Mouse (Mus musculus): Measurements from ENCODE around the gene Npas3. TPM values are rescaled to one million over a fixed set of nuclear protein-coding genes. Genes with fewer than 3 reads are reported as not detected.

Gene Npas3
- polyA plus RNA-seq, 1 experiment from 2014 or later, result 4.5 TPM

DNA sequence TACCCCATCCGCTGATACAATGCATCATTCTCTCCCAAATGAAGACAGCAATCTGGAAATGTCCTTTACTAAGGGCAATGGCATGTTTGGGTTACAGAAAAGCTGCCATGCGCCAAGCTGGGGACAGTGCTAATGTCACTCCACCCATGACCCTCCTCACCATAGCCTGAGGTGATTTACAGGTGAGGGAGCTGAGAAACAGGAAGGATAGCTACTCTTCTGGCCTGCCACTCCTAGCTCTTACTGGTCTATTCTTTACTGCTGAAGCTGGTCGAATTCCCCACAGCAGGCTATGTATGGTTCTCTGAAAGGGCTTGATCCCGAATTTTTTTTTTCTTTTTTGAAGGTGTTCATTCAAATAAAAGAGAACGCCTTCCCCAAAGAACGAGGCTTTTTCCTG lies 798.3 kb downstream of the Npas3 start:
- H3K4me1 ChIP-seq (ENCODE audit: control insufficient read depth, insufficient read depth, low read length), result peaks cover 9% of the 10 kb centered on the region; the same call in 1 of the 2 replicates
- no peaks in the 10 kb centered on the region for H3K9me3 ChIP-seq (ENCODE audit: control insufficient read depth, low read depth, low read length)
- no peak overlapping the region for H3K4me2 ChIP-seq (replicated peaks; ENCODE audit: low read depth, low read length)
- H3K4me3 ChIP-seq (ENCODE audit: low read depth, low read length), result no peak overlapping the region
- no peaks in the 10 kb centered on the region for H3K36me3 ChIP-seq (ENCODE audit: control insufficient read depth, insufficient read depth, low read length)
- no peak overlapping the region for H3K27ac ChIP-seq (ENCODE audit: low read length)
- no peak for ATAC-seq (ENCODE audit: insufficient number of reproducible peaks, insufficient read depth, low FRiP score, low read depth)
- H3K27me3 ChIP-seq (ENCODE audit: control insufficient read depth, insufficient read depth, low read length), result no peaks in the 10 kb centered on the region
- no peak overlapping the region for H3K9ac ChIP-seq (replicated peaks; ENCODE audit: low read depth, low read length)
- 63% methylated on average over 6 of the region's 6 CpGs for WGBS

- 87% methylated on average over 5 of the region's 5 CpGs for WGBS
- ATAC-seq (ENCODE audit: insufficient number of reproducible peaks, insufficient read depth, low FRiP score, low read depth), result no peak
- Histone ChIP-seq H3K4me3 (ENCODE audit: low read depth, low read length) (no peak overlapping the region), H3K9me3 (ENCODE audit: control insufficient read depth, low read depth, low read length) (no peaks in the 10 kb centered on the region), H3K9ac (replicated peaks; ENCODE audit: low read depth, low read length) (no peak overlapping the region), H3K27ac (ENCODE audit: low read length) (no peak overlapping the region), H3K4me1 (ENCODE audit: control insufficient read depth, insufficient read depth, low read length) (peaks cover 2% of the 10 kb centered on the region; the same call in 1 of the 2 replicates), H3K4me2 (replicated peaks; ENCODE audit: low read depth, low read length) (no peak overlapping the region), H3K27me3 (ENCODE audit: control insufficient read depth, insufficient read depth, low read length) (no peaks in the 10 kb centered on the region), H3K36me3 (ENCODE audit: control insufficient read depth, insufficient read depth, low read length) (no peaks in the 10 kb centered on the region)
Observed at GRCm38 (mm10) chr12:54048126-54048525, 799.6 kb downstream of the Npas3 start.

- no peak overlapping the region for H3K9ac ChIP-seq (replicated peaks; ENCODE audit: low read depth, low read length)
- 83% methylated on average over 4 of the region's 4 CpGs for WGBS
- no peak overlapping the region for H3K4me3 ChIP-seq (ENCODE audit: low read depth, low read length)
- no peak overlapping the region for H3K27ac ChIP-seq (ENCODE audit: low read length)
- H3K27me3 ChIP-seq (ENCODE audit: control insufficient read depth, insufficient read depth, low read length), result no peaks in the 10 kb centered on the region
- no peaks in the 10 kb centered on the region for H3K4me1 ChIP-seq (ENCODE audit: control insufficient read depth, insufficient read depth, low read length)
- no peak overlapping the region for H3K4me2 ChIP-seq (replicated peaks; ENCODE audit: low read depth, low read length)
- no peaks in the 10 kb centered on the region for H3K36me3 ChIP-seq (ENCODE audit: control insufficient read depth, insufficient read depth, low read length)
- ATAC-seq (ENCODE audit: insufficient number of reproducible peaks, insufficient read depth, low FRiP score, low read depth), result no peak
- no peaks in the 10 kb centered on the region for H3K9me3 ChIP-seq (ENCODE audit: control insufficient read depth, low read depth, low read length)
Observed at GRCm38 (mm10) chr12:54049926-54050325, 801.4 kb downstream of the Npas3 start.

DNA sequence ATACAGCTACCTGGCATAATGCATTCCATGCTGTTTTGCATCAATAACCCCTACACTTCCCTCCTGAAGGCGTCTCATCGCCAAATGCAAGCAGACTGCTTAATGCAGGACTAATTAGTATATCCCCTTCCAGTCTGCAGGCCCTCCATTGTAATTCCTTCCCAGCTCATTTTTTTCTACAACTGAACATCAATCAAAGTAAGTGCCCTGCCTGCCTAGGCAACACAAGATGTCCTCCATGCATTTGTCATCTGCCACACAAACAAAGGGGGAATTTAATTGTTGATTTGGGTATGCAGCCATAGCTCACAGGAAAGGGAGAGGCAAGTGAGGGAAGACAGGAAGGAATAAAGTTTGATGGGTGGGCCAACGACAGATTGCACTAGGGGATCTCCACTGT lies 804.5 kb downstream of the Npas3 start:
- H3K4me1 ChIP-seq (ENCODE audit: control insufficient read depth, insufficient read depth, low read length), result no peaks in the 10 kb centered on the region
- H3K9ac ChIP-seq (replicated peaks; ENCODE audit: low read depth, low read length), result no peak overlapping the region
- no peaks in the 10 kb centered on the region for H3K9me3 ChIP-seq (ENCODE audit: control insufficient read depth, low read depth, low read length)
- no peak overlapping the region for H3K4me3 ChIP-seq (ENCODE audit: low read depth, low read length)
- no peak overlapping the region for H3K27ac ChIP-seq (ENCODE audit: low read length)
- no peak for ATAC-seq (ENCODE audit: insufficient number of reproducible peaks, insufficient read depth, low FRiP score, low read depth)
- 63% methylated on average over 3 of the region's 3 CpGs for WGBS
- no peaks in the 10 kb centered on the region for H3K36me3 ChIP-seq (ENCODE audit: control insufficient read depth, insufficient read depth, low read length)
- H3K4me2 ChIP-seq (replicated peaks; ENCODE audit: low read depth, low read length), result no peak overlapping the region
- no peaks in the 10 kb centered on the region for H3K27me3 ChIP-seq (ENCODE audit: control insufficient read depth, insufficient read depth, low read length)

GRCm38 (mm10) chr12:54053598-54053997 lies 805.1 kb downstream of the Npas3 start:
- Histone ChIP-seq H3K36me3 (ENCODE audit: control insufficient read depth, insufficient read depth, low read length) (no peaks in the 10 kb centered on the region), H3K4me1 (ENCODE audit: control insufficient read depth, insufficient read depth, low read length) (no peaks in the 10 kb centered on the region), H3K4me2 (replicated peaks; ENCODE audit: low read depth, low read length) (no peak overlapping the region), H3K27me3 (ENCODE audit: control insufficient read depth, insufficient read depth, low read length) (no peaks in the 10 kb centered on the region), H3K9me3 (ENCODE audit: control insufficient read depth, low read depth, low read length) (no peaks in the 10 kb centered on the region), H3K27ac (ENCODE audit: low read length) (no peak overlapping the region), H3K4me3 (ENCODE audit: low read depth, low read length) (no peak overlapping the region), H3K9ac (replicated peaks; ENCODE audit: low read depth, low read length) (no peak overlapping the region)
- ATAC-seq (ENCODE audit: insufficient number of reproducible peaks, insufficient read depth, low FRiP score, low read depth), result no peak
- 90% methylated on average over 6 of the region's 6 CpGs for WGBS

GRCm38 (mm10) chr12:54060732-54061131 lies 812.3 kb downstream of the Npas3 start:
- Histone ChIP-seq H3K9me3 (ENCODE audit: control insufficient read depth, low read depth, low read length) (no peaks in the 10 kb centered on the region), H3K4me2 (replicated peaks; ENCODE audit: low read depth, low read length) (no peak overlapping the region), H3K9ac (replicated peaks; ENCODE audit: low read depth, low read length) (no peak overlapping the region), H3K36me3 (ENCODE audit: control insufficient read depth, insufficient read depth, low read length) (no peaks in the 10 kb centered on the region), H3K4me3 (ENCODE audit: low read depth, low read length) (no peak overlapping the region), H3K27ac (ENCODE audit: low read length) (no peak overlapping the region), H3K27me3 (ENCODE audit: control insufficient read depth, insufficient read depth, low read length) (no peaks in the 10 kb centered on the region; the same call in 1 of the 2 replicates), H3K4me1 (ENCODE audit: control insufficient read depth, insufficient read depth, low read length) (no peaks in the 10 kb centered on the region)
- 10% methylated on average over 8 of the region's 8 CpGs for WGBS
- 0 out of 2 replicates have a peak, but pooled peaks have one; percentile 69 for ATAC-seq (ENCODE audit: insufficient number of reproducible peaks, insufficient read depth, low FRiP score, low read depth)

GRCm38 (mm10) chr12:54061168-54061567 lies 812.7 kb downstream of the Npas3 start:
- ATAC-seq (ENCODE audit: insufficient number of reproducible peaks, insufficient read depth, low FRiP score, low read depth), result no peak
- Histone ChIP-seq H3K27me3 (ENCODE audit: control insufficient read depth, insufficient read depth, low read length) (no peaks in the 10 kb centered on the region; the same call in 1 of the 2 replicates), H3K36me3 (ENCODE audit: control insufficient read depth, insufficient read depth, low read length) (no peaks in the 10 kb centered on the region), H3K4me3 (ENCODE audit: low read depth, low read length) (no peak overlapping the region), H3K9ac (replicated peaks; ENCODE audit: low read depth, low read length) (no peak overlapping the region), H3K4me1 (ENCODE audit: control insufficient read depth, insufficient read depth, low read length) (no peaks in the 10 kb centered on the region), H3K4me2 (replicated peaks; ENCODE audit: low read depth, low read length) (no peak overlapping the region), H3K9me3 (ENCODE audit: control insufficient read depth, low read depth, low read length) (no peaks in the 10 kb centered on the region), H3K27ac (ENCODE audit: low read length) (no peak overlapping the region)
- 49% methylated on average over 6 of the region's 6 CpGs for WGBS

DNA sequence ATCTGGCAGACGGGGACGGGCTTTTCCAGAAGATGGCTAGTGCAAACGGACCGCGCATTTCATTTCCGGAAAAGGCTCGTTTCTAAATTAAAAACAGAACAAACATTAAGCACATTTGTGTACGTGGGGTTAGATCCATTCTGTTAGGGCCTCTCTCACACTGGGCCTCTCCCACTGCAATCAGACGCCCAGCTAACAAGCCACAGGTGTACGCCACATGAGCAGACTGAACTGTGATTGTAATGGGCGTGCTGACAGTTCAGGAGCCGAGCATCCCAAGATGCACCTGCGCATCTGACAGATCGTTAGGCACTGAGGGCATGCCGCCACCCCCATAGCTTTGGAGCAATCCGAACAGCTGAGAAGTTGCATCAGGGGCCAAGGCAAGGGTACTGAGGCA lies 816.5 kb downstream of the Npas3 start:
- WGBS, result 74% methylated on average over 16 of the region's 16 CpGs
- H3K27me3 ChIP-seq (ENCODE audit: control insufficient read depth, insufficient read depth, low read length), result peaks cover 6% of the 10 kb centered on the region; the same call in 1 of the 2 replicates
- no peak for ATAC-seq (ENCODE audit: insufficient number of reproducible peaks, insufficient read depth, low FRiP score, low read depth)

DNA sequence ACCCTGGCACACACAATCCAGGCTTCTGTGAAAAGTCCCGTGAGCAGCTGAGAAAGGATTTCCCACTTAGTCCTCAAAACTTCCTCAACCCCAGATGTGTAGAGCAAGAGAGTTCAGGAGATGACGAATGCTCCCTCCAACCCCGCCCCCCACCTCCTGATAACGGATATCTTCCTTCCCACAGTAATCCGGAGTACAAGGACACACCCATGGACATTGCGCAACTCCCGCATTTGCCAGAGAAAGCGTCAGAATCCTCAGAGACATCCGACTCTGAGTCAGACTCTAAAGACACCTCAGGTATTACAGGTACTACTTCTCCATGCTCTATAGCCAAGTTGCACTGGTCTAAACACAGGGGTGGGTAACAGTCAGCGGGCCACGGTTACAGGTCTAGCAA lies 817.1 kb downstream of the Npas3 start:
- no peaks in the 10 kb centered on the region for H3K9me3 ChIP-seq (ENCODE audit: control insufficient read depth, low read depth, low read length)
- H3K4me3 ChIP-seq (ENCODE audit: low read depth, low read length), result no peak overlapping the region
- no peak for ATAC-seq (ENCODE audit: insufficient number of reproducible peaks, insufficient read depth, low FRiP score, low read depth)
- 61% methylated on average over 11 of the region's 11 CpGs for WGBS
- H3K4me2 ChIP-seq (replicated peaks; ENCODE audit: low read depth, low read length), result no peak overlapping the region
- no peak overlapping the region for H3K27ac ChIP-seq (ENCODE audit: low read length)
- no peaks in the 10 kb centered on the region for H3K4me1 ChIP-seq (ENCODE audit: control insufficient read depth, insufficient read depth, low read length)
- H3K27me3 ChIP-seq (ENCODE audit: control insufficient read depth, insufficient read depth, low read length), result peaks cover 6% of the 10 kb centered on the region; the same call in 1 of the 2 replicates
- no peak overlapping the region for H3K9ac ChIP-seq (replicated peaks; ENCODE audit: low read depth, low read length)
- H3K36me3 ChIP-seq (ENCODE audit: control insufficient read depth, insufficient read depth, low read length), result no peaks in the 10 kb centered on the region

More for the DNA sequence above, 816.5 kb downstream of the Npas3 start:
- Histone ChIP-seq H3K9me3 (ENCODE audit: control insufficient read depth, low read depth, low read length) (no peaks in the 10 kb centered on the region), H3K36me3 (ENCODE audit: control insufficient read depth, insufficient read depth, low read length) (no peaks in the 10 kb centered on the region), H3K4me3 (ENCODE audit: low read depth, low read length) (no peak overlapping the region), H3K27ac (ENCODE audit: low read length) (no peak overlapping the region), H3K4me1 (ENCODE audit: control insufficient read depth, insufficient read depth, low read length) (no peaks in the 10 kb centered on the region), H3K4me2 (replicated peaks; ENCODE audit: low read depth, low read length) (no peak overlapping the region), H3K9ac (replicated peaks; ENCODE audit: low read depth, low read length) (no peak overlapping the region)

Measured in stomach, embryonic 14.5 days (tissue).